Comparison of ENCODE assay signal across 9 mouse cellular contexts in genomic region chr12:85619283-85619897, GRCm38 (mm10). TPM values are rescaled to one million over a fixed set of nuclear protein-coding genes. Genes with fewer than 3 reads are reported as not detected.
DNase-seq lines count a peak whose midpoint lies in the region; ATAC-seq and TF ChIP-seq lines count a peak whose summit lies in the region.
"Had no signal": no experiment of that assay in that cellular context is flagged by ENCODE, and none has a peak within 500 bp of the region (broad histone marks: within the 10 kb centered on the region; RNA-seq: fewer than 3 reads in every experiment).

No protein-coding gene starts in this region.

- WGBS in midbrain, embryonic 13.5 days, result 76% methylated on average over 7 of the region's 7 CpGs

- DNase-seq in kidney, adult 11 months, result peak; percentile 60
- DNase-seq in kidney, postnatal 4 days, result no peak
- DNase-seq in ES-E14 (ENCODE audit: low read depth, low spot score), result no peak
- DNase-seq in cerebellum, postnatal 36 days, result peak; percentile 40 to 46
- no peak for DNase-seq in natural killer cell, adult 2 months (ENCODE audit: low spot score in 2 of 2)
- DNase-seq in heart, postnatal 25 days (ENCODE audit: low spot score), result no peak
- no peak for DNase-seq in thymus, postnatal 25 days

- intact Hi-C loops in heart, postnatal 25 days (cut with DNase I), result no loop called here

- no peak overlapping the region for H3K9ac ChIP-seq in ES-E14 (ENCODE audit: insufficient read depth, low read depth, low read length, poor library complexity, severe bottlenecking)
- no peak overlapping the region for H3K9ac ChIP-seq in midbrain, embryonic 13.5 days (replicated peaks)
- H3K9ac ChIP-seq: heart, embryonic 13.5 days had no signal

- no peaks in the 10 kb centered on the region for H3K36me3 ChIP-seq in ES-E14 (ENCODE audit: control insufficient read depth, insufficient read depth, low read length, poor library complexity, severe bottlenecking)
- no peaks in the 10 kb centered on the region for H3K36me3 ChIP-seq in midbrain, embryonic 13.5 days

- peaks cover 29 to 46% of the 10 kb centered on the region in 2 experiments for H3K4me1 ChIP-seq in ES-E14 (ENCODE audit: control insufficient read depth in 2 of 2, insufficient read depth in 2 of 2, low read length in 2 of 2, poor library complexity in 1 of 2)
- H3K4me1 ChIP-seq in midbrain, embryonic 13.5 days (replicated peaks), result peaks cover 28% of the 10 kb centered on the region

- no peak overlapping the region for H3K4me3 ChIP-seq in ES-E14 (ENCODE audit: insufficient read depth in 1 of 2, low read depth in 1 of 2, low read length in 2 of 2, poor library complexity in 1 of 2, severe bottlenecking in 1 of 2)
- H3K4me3 ChIP-seq in midbrain, embryonic 13.5 days (replicated peaks), result no peak overlapping the region
- H3K4me3 ChIP-seq: heart, embryonic 13.5 days had no signal

- 0 out of 2 replicates have a peak, but pooled peaks have one; percentile 12 for ATAC-seq in midbrain, embryonic 13.5 days

- H3K27me3 ChIP-seq in midbrain, embryonic 13.5 days, result no peaks in the 10 kb centered on the region
- H3K27me3 ChIP-seq: heart, embryonic 13.5 days had no signal

- no peak overlapping the region; the same call in 1 of the 2 replicates for H3K27ac ChIP-seq in ES-E14 (ENCODE audit: insufficient read depth, low read depth, low read length, poor library complexity, severe bottlenecking)
- H3K27ac ChIP-seq in midbrain, embryonic 13.5 days, result peak overlapping the region; percentile 75
- H3K27ac ChIP-seq: heart, embryonic 13.5 days had no signal

- in situ Hi-C loops in ES-E14 (cut with MboI; ENCODE audit: low sequenced_read_pairs in 2 of 2, unreplicated experiment in 2 of 2), result no loop called here

- H3K4me2 ChIP-seq in midbrain, embryonic 13.5 days (replicated peaks), result no peak overlapping the region
- H3K4me2 ChIP-seq: heart, embryonic 13.5 days had no signal

- H3K9me3 ChIP-seq in ES-E14 (ENCODE audit: control insufficient read depth, insufficient read depth, low read depth, low read length), result no peaks in the 10 kb centered on the region
- no peaks in the 10 kb centered on the region for H3K9me3 ChIP-seq in midbrain, embryonic 13.5 days
- H3K9me3 ChIP-seq: heart, embryonic 13.5 days had no signal

TF ChIP-seq in ES-E14, 5 proteins besides CTCF, POLR2A, EP300 and RAD21:
- TF ChIP-seq HCFC1 (IDR thresholded peaks at IDR 0.05; ENCODE audit: borderline replicate concordance, insufficient read depth, low read length) (no peak), ZC3H11A (IDR thresholded peaks at IDR 0.05; ENCODE audit: borderline replicate concordance, low read depth, low read length) (no peak), ZNF384 (IDR thresholded peaks at IDR 0.05; ENCODE audit: low read depth, low read length) (no peak), CHD2 (IDR thresholded peaks at IDR 0.05; ENCODE audit: low read depth, low read length) (no peak), MAFK (IDR thresholded peaks at IDR 0.05; ENCODE audit: insufficient read depth, low read depth, low read length) (peak; percentile 91)

RNA-seq across cellular contexts. Expression of gene Jdp2, which starts 20.6 kb away (rescaled TPM):
- 8.5 and 15.9 TPM in 2 replicates for total RNA-seq in ES-E14 (2012; rRNA removed)
- polyA plus RNA-seq in midbrain, embryonic 13.5 days (2015; fragmentation: Nextera tagmentation; extraction: Ambion mirVana), result 0.24 and 0.34 TPM in 2 replicates
- 1 to 10 TPM; 8.8 to 9.2 TPM for total RNA-seq in heart, postnatal 25 days (2021)

Comparison
In these comparisons a context has a peak if more than half of its experiments do, and no peak if none do; other contexts are left out.
1. DNase-seq: peak in kidney, adult 11 months (single experiment) and cerebellum, postnatal 36 days (2 of 2); none in kidney, postnatal 4 days (0 of 2), ES-E14 (single experiment), natural killer cell, adult 2 months (0 of 2), heart, postnatal 25 days (single experiment) and thymus, postnatal 25 days (single experiment).